Mouse (Mus musculus) neutrophil, adult 5-6 weeks (primary cell): ENCODE data around the gene Zfp937. TPM values are rescaled to one million over a fixed set of nuclear protein-coding genes. Genes with fewer than 3 reads are reported as not detected.
"Not testable (repeated sequence)": the region's sequence is repeated elsewhere in the genome, so short reads cannot be mapped to it uniquely, and the experiment has no call there.

Experiments
- ATAC-seq: fragments of 151-379, 151-347 bp; 2 replicates; pipeline ENCODE4 v1.8.0; 2017; ENCODE audit warnings: mild to moderate bottlenecking, moderate TSS enrichment; ENCODE audit not compliant: insufficient number of reproducible peaks, poor library complexity, low FRiP score, severe bottlenecking; ENCODE audit errors: extremely low read depth
- total RNA-seq: library from RNA; stranded (forward); fragments of 200-1000 nt; gene quantifications from 2 replicates; pipeline ENCODE4 v1.2.3, GENCODE M21; 2017

Gene Zfp937
- total RNA-seq, result 1.7 and 3.4 TPM in 2 replicates

DNA sequence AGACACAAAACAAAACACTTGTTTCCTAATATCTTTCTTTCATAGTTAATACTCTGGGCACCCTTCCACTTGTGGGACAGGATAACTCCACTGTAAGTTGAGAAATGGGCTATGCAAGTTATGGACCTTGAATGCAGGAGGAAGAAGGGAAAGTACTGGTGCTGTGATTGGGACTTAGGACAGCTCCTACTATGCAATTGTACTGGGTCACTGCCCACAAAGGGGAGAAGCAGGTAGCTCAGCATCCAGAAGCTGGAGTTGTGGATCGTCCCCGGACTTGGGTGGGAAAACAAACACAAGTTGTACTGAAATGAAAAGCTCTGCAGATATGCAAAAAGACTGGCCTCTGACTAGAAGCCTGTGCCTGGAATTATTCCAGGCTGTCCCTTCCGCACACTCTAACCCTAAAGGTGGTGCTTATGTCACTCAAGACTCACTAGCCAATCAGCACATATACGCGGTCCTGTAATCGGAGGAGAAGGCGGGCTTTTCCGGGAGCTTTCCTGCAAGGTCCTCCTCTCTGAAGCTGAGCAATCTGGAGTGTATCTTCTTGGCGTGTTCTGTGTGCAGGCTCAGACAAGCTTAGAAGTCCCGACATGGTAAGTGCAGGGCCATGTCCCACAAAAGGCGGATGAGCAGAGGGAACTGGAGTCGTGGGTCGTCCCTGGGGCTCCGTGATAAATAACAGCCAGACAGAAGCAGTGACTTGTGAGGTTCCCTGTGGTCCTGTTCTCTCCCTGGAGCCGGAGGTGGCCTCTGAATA is at the start of gene Zfp937:
Zfp937 (plus strand) TSS at position 474 of the 763 bp plus-strand sequence.
- ATAC-seq, result peak; percentile 61

DNA sequence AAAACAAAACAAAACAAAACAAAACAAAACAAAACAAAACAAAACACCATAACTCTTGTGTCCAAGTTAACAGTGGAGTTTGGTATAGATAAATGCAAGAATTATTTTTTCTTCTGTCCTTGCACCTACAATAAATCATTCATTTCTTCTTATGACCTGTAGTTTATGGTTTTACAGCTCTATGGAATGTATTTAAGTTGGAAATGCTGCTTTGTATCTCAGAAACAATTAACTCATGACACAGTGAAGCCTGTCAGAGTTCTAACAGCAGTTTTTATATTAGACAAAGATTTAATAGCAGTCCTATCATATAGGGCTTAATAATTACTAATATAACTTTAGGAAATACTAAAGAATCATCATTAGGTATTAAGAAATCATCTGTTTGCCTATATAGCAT is 44.0 kb upstream of the Zfp937 start:
- no peak for ATAC-seq

DNA sequence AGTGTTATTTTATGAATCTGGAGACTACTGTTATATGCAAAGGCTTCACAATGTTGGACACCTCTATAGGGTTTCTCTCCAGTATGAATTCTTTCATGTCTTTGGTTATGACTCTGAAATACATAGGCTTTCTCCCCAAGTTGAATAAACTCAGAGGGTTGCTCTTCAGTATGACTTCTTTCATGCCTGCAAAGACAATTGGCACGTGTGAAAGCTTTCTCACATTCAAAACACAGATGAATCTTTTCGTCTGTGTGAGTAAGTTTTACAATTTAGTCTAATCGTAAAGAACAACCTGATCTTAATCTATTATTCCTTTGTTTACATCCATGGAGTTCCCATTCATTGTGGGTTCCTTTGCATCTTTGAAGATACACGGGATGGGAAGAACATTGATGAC is 38.3 kb upstream of the Zfp937 start, which contains the start of gene Gm10770:
Gm10770 (minus strand) TSS at position 101 of the 400 bp plus-strand sequence.
- not testable (repeated sequence) for ATAC-seq

DNA sequence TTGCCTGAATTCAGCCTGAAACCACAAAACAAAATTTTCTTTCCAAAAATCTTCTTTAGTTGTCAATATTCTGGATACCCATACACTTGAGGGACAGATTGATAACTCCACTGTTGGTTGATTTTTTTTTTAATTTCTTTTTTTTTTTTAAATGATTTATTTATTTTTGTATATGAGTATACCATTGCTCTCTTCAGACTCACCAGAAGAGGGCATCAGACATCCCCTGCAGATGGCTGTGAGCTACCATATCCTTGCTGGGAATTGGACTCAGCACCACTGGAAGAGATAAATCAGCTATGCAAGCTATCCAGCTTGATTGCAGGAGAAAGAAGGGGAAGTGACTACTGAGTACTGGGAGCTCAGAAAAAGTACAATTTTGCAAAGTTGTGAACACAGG is 36.8 kb upstream of the Zfp937 start:
- ATAC-seq, result not testable (repeated sequence)

DNA sequence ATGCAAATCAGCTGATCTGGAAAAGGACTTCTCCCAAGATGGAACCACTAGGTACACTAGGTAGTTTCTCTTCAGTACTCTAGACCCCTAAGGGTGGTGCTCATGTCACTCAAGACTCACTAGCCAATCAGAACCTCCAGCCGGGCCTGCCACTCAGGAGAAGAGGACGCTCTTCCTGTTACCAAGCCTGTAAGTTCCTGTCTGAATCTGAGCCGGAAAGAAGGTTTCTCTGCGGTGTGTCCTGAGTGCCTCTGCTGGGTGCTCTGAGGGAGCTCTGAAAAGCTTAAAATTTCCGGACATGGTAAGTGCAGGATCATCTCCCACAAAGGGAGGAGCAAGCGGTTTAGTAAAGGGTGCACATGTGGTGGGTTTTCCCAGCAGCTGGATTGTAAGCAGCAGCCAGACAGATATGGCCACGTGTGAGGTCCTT is 36.3 kb upstream of the Zfp937 start, which contains the start of gene Gm14139:
Gm14139 (plus strand) TSS at position 186 of the 430 bp plus-strand sequence.
- ATAC-seq, result not testable (repeated sequence)

DNA sequence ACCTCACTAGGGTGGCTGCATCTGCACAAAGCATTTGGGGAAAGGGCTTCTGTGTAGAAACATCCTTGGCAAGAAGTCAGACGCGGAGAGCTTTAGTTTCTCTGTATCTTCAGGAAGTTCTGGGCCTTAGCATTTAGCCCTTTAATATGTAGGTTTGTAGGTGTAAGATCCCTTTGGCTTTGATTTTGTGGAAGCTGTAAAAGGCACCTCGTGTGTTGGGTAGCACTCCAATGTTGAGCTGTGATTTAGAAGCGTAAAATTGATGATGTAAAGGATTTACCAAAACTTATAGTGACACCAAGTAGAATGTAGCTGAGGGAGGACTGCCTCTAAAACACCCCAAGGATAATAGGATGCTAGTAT is 471 bp downstream of the Zfp937 start:
- ATAC-seq, result not testable (repeated sequence)

DNA sequence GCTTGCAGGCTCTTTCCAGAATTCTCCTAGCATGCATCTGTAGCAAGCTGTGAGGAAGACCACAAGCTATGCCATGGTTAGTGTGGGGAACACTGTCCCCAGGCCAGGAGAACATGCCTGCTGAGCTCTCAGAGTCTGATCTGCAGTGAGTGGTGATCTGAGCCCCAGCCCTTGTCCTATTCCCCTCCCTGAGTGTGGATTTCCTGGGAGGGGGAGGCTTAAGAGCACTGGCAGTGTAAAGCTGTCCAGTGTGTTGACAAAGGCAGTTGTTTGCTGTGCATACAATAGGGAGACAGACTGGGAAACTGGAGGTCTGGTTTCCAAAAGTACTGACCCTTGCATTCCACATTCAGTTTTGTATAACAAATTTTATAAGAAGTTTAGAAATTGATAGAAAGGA is 5.4 kb downstream of the Zfp937 start:
- ATAC-seq, result not testable (repeated sequence)

DNA sequence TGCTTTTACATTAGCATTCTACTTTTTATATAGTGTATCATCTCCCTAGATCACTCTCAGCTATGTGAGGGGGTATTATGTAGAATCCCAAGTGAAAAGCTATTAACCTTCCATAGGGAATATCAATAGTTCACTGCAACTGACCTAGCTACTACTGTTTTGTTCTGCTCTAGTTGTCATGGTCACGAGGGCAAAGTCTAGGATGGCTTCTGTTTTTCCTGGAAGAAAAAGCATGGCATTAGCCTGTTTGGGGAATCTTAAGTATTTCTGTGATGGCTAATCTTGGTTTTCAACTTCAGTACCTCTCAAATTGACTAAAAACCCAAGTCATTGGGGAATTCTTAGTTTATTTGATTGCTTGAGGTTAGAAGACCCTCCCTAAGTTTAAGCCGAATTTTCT is 25.3 kb downstream of the Zfp937 start:
- ATAC-seq, result no peak

DNA sequence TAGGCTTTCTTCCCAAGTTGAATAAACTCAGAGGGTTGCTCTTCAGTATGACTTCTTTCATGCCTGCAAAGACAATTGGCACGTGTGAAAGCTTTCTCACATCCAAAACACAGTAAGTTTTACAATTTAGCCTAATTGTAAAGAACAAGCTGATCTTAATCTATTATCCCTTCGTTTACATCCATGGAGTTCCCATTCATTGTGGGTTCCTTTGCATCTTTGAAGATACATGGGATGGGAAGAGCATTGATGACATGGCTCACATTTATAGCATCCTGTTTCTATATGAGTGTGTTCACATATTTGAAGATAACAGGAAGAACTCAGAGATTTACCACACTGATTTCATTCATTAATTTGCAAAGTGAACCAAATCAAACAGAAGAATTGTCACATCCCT is 37.6 kb downstream of the Zfp937 start, which contains the start of gene Gm21994:
Gm21994 (minus strand) TSS at position 101 of the 400 bp plus-strand sequence.
- ATAC-seq, result not testable (repeated sequence)

DNA sequence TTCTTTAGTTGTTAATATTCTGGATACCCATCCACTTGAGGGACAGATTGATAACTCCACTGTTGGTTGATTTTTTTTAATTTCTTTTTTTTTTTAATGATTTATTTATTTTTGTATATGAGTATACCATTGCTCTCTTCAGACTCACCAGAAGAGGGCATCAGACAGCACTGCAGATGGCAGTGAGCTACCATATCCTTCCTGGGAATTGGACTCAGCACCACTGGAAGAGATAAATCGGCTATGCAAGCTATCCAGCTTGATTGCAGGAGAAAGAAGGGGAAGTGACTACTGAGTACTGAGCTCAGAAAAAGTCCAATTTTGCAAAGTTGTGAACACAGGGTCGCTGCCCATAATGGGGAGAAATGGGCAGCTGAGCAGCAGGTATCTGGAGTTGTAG is 39.0 kb downstream of the Zfp937 start:
- not testable (repeated sequence) for ATAC-seq

DNA sequence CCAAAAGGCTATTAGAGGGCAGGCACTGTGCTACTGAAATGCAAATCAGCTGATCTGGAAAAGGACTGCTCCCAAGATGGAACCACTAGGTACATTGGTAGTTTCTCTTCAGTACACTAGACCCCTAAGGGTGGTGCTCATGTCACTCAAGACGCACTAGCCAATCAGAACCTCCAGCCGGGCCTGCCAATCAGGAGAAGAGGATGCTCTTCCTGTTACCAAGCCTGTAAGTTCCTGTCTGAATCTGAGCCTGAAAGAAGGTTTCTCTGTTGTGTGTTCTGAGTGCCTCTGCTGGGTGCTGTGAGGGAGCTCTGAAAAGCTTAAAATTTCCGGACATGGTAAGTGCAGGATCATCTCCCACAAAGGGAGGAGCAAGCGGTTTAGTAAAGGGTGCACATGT is 39.4 kb downstream of the Zfp937 start, which contains the start of gene Gm14124:
Gm14124 (plus strand) TSS at position 227 of the 400 bp plus-strand sequence.
- ATAC-seq, result not testable (repeated sequence)

Other genes with a start within 250 kb of the Zfp937 start
- gene Zfp120, start 81.4 kb upstream of the Zfp937 start, total RNA-seq, result 19.3 and 23.0 TPM in 2 replicates
- gene Gm10770, start 38.4 kb upstream of the Zfp937 start, total RNA-seq, result not detected in 2 replicates
- 0.47 TPM in 1 of 2 replicates, not detected in the other for gene Gm14139, start 36.3 kb upstream of the Zfp937 start, total RNA-seq
- gene Gm21994, start 37.5 kb downstream of the Zfp937 start, total RNA-seq, result 7.9 and 15.8 TPM in 2 replicates
- gene Gm14124, start 39.4 kb downstream of the Zfp937 start, total RNA-seq, result not detected in 2 replicates
- 17.0 and 23.9 TPM in 2 replicates for gene Gm10130, start 105.6 kb downstream of the Zfp937 start, total RNA-seq
- 10.7 and 15.1 TPM in 2 replicates for gene 3300002I08Rik, start 144.7 kb downstream of the Zfp937 start, total RNA-seq
- gene Zfp442, start 233.4 kb downstream of the Zfp937 start, total RNA-seq, result 1.7 and 2.2 TPM in 2 replicates